Mouse (Mus musculus) lung, postnatal 0 days (tissue): ENCODE measurements around the gene Cacna2d3. TPM values are rescaled to one million over a fixed set of nuclear protein-coding genes. Genes with fewer than 3 reads are reported as not detected.

Experiments
- ATAC-seq: fragments of 200-750 bp; cut with Nextera tagmentation; 2 replicates; pipeline ENCODE4 v1.8.0; 2017; ENCODE audit warnings: moderate library complexity
- DNase-seq: peaks from one replicate; pipeline ENCODE4 v3.0.0-alpha.2; 2016; ENCODE audit warnings: low spot score
- H3K27ac ChIP-seq: fragments of 300-500 bp; sonication (generic); 2 replicates; pipeline ENCODE4 v1.5.1; 2014; ENCODE audit warnings: antibody characterized with exemption, mild to moderate bottlenecking, low read length, mixed read lengths
- H3K27me3 ChIP-seq: fragments of 300-500 bp; sonication (generic); replicated peaks from 2 replicates; pipeline ENCODE4 v1.6.1; 2014; ENCODE audit warnings: low read length, mixed read lengths; ENCODE audit not compliant: insufficient read depth
- H3K36me3 ChIP-seq: fragments of 300-500 bp; sonication (generic); 2 replicates; pipeline ENCODE4 v1.6.1; 2014; ENCODE audit warnings: low read length, mixed read lengths; ENCODE audit not compliant: insufficient read depth
- H3K4me1 ChIP-seq: fragments of 300-500 bp; sonication (generic); 2 replicates; pipeline ENCODE4 v1.6.1; 2014; ENCODE audit warnings: antibody characterized with exemption, low read depth, low read length, mixed read lengths; ENCODE audit not compliant: insufficient read depth
- H3K4me2 ChIP-seq: fragments of 300-500 bp; sonication (generic); replicated peaks from 2 replicates; pipeline ENCODE4 v1.6.1; 2014; ENCODE audit warnings: low read depth, mild to moderate bottlenecking, low read length, moderate library complexity, mixed read lengths
- H3K4me3 ChIP-seq: fragments of 300-500 bp; sonication (generic); 2 replicates; pipeline ENCODE4 v1.5.1; 2014; ENCODE audit warnings: low read depth, low read length
- H3K9ac ChIP-seq: fragments of 300-500 bp; sonication (generic); replicated peaks from 2 replicates; pipeline ENCODE4 v1.6.1; 2014; ENCODE audit warnings: low read depth, mild to moderate bottlenecking
- H3K9me3 ChIP-seq: fragments of 300-500 bp; sonication (generic); 2 replicates; pipeline ENCODE4 v1.6.1; 2016; ENCODE audit warnings: low read length, mixed read lengths
- CTCF ChIP-seq: IDR thresholded peaks from 2 replicates; pipeline ENCODE4 v1.5.1; 2016; ENCODE audit warnings: antibody characterized with exemption, mild to moderate bottlenecking
- EP300 ChIP-seq: IDR thresholded peaks from 2 replicates; pipeline ENCODE4 v1.6.1; 2016; ENCODE audit warnings: antibody characterized with exemption, mild to moderate bottlenecking, control low read depth
- WGBS: fragments of 180-500 bp; shearing (Covaris S2); extraction: QIAGEN DNeasy Blood & Tissue Kit; methylation state at CpG from one replicate; pipeline ENCODE4 v1.1.7; 2014; 5-methylcytosine and 5-hydroxymethylcytosine counted together
- polyA plus RNA-seq: library from polyadenylated mRNA; unstranded; fragments of >200 nt; fragmentation: Nextera tagmentation; extraction: Ambion mirVana; gene quantifications from 2 replicates; pipeline ENCODE4 v1.2.1, GENCODE M21; 2015

Cacna2d3 gene
- polyA plus RNA-seq, 1 experiment from 2014 or later, result 0.50 TPM

- Histone ChIP-seq H3K4me1 (peaks cover 4% of the 10 kb centered on the region; the same call in 1 of the 2 replicates), H3K9me3 (no peaks in the 10 kb centered on the region), H3K27ac (no peak overlapping the region), H3K9ac (no peak overlapping the region), H3K27me3 (no peaks in the 10 kb centered on the region), H3K36me3 (no peaks in the 10 kb centered on the region), H3K4me2 (no peak overlapping the region), H3K4me3 (no peak overlapping the region)
- no peak for TF ChIP-seq EP300
- TF ChIP-seq CTCF, result no peak
- 62% methylated on average over 10 of the region's 10 CpGs for WGBS
- peak; percentile 8 for DNase-seq
- ATAC-seq, result no peak
These were observed 584.6 kb downstream of the Cacna2d3 start for GRCm38 (mm10) chr14:29137006-29137579.

- peaks cover 4% of the 10 kb centered on the region; the same call in 1 of the 2 replicates for H3K4me1 ChIP-seq
- no peaks in the 10 kb centered on the region for H3K9me3 ChIP-seq
- no peak overlapping the region for H3K27ac ChIP-seq
- WGBS, result 60% methylated on average over 5 of the region's 5 CpGs
- H3K27me3 ChIP-seq, result no peaks in the 10 kb centered on the region
- H3K4me3 ChIP-seq, result no peak overlapping the region
- no peak for ATAC-seq
- DNase-seq, result peak; percentile 8
- no peak overlapping the region for H3K4me2 ChIP-seq
- no peaks in the 10 kb centered on the region for H3K36me3 ChIP-seq
- H3K9ac ChIP-seq, result no peak overlapping the region
- TF ChIP-seq CTCF, result no peak
These were observed 586.8 kb downstream of the Cacna2d3 start for GRCm38 (mm10) chr14:29134901-29135300.

- no peak for ATAC-seq
These were observed 591.2 kb downstream of the Cacna2d3 start for GRCm38 (mm10) chr14:29130511-29130910.

GRCm38 (mm10) chr14:29123886-29124285, 597.8 kb downstream of the Cacna2d3 start:
- ATAC-seq (no peak), DNase-seq (no peak)
- Histone ChIP-seq H3K9ac (no peak overlapping the region), H3K27ac (no peak overlapping the region), H3K36me3 (no peaks in the 10 kb centered on the region), H3K4me3 (no peak overlapping the region), H3K4me2 (no peak overlapping the region), H3K27me3 (no peaks in the 10 kb centered on the region), H3K4me1 (no peaks in the 10 kb centered on the region), H3K9me3 (no peaks in the 10 kb centered on the region)
- TF ChIP-seq EP300, result no peak
- TF ChIP-seq CTCF, result peak; percentile 48

More at GRCm38 (mm10) chr14:29130511-29130910, 591.2 kb downstream of the Cacna2d3 start:
- Histone ChIP-seq H3K4me3 (no peak overlapping the region), H3K9ac (no peak overlapping the region), H3K36me3 (no peaks in the 10 kb centered on the region), H3K4me1 (no peaks in the 10 kb centered on the region), H3K27me3 (no peaks in the 10 kb centered on the region), H3K27ac (no peak overlapping the region), H3K4me2 (no peak overlapping the region), H3K9me3 (no peaks in the 10 kb centered on the region)
- no peak for TF ChIP-seq EP300
- no peak for DNase-seq

- DNase-seq (peak; percentile 22), ATAC-seq (peak; percentile 46; the same call in 1 of the 2 replicates)
- 58% methylated on average over 3 of the region's 3 CpGs for WGBS
- H3K4me1 ChIP-seq, result no peaks in the 10 kb centered on the region
- H3K4me2 ChIP-seq, result no peak overlapping the region
- H3K9ac ChIP-seq, result no peak overlapping the region
- TF ChIP-seq CTCF (peak; percentile 43), EP300 (no peak)
- H3K27me3 ChIP-seq, result no peaks in the 10 kb centered on the region
- H3K36me3 ChIP-seq, result no peaks in the 10 kb centered on the region
- H3K4me3 ChIP-seq, result no peak overlapping the region
- H3K9me3 ChIP-seq, result no peaks in the 10 kb centered on the region
- H3K27ac ChIP-seq, result no peak overlapping the region
These were observed 598.9 kb downstream of the Cacna2d3 start for GRCm38 (mm10) chr14:29122749-29123148.

GRCm38 (mm10) chr14:29113852-29114450, 607.7 kb downstream of the Cacna2d3 start:
- peak overlapping the region; percentile 7; the same call in 1 of the 2 replicates for H3K27ac ChIP-seq

More at GRCm38 (mm10) chr14:29113852-29114450, 607.7 kb downstream of the Cacna2d3 start:
- DNase-seq, result peak; percentile 67
- H3K9ac ChIP-seq, result no peak overlapping the region
- H3K27me3 ChIP-seq, result no peaks in the 10 kb centered on the region
- ATAC-seq, result peak; percentile 66
- 31% methylated on average over 9 of the region's 9 CpGs for WGBS
- H3K4me3 ChIP-seq, result no peak overlapping the region
- no peaks in the 10 kb centered on the region for H3K4me1 ChIP-seq
- no peak overlapping the region for H3K4me2 ChIP-seq
- TF ChIP-seq CTCF, result no peak
- TF ChIP-seq EP300, result no peak
- H3K9me3 ChIP-seq, result no peaks in the 10 kb centered on the region
- no peaks in the 10 kb centered on the region for H3K36me3 ChIP-seq
